Mouse (Mus musculus): ENCODE data around the gene Adamtsl3. TPM values are rescaled to one million over a fixed set of nuclear protein-coding genes. Genes with fewer than 3 reads are reported as not detected.

Gene Adamtsl3
- polyA plus RNA-seq, 1 experiment from 2014 or later, result 2.4 TPM

- ATAC-seq (ENCODE audit: low read depth), result no peak
- H3K27ac ChIP-seq (ENCODE audit: low read length), result no peak overlapping the region
- H3K4me3 ChIP-seq (ENCODE audit: low read length), result no peak overlapping the region
- H3K4me1 ChIP-seq (replicated peaks; ENCODE audit: control insufficient read depth, insufficient read depth, low read length), result no peaks in the 10 kb centered on the region
- WGBS, result 53% methylated on average over 1 of the region's 1 CpGs
- H3K4me2 ChIP-seq (ENCODE audit: low read depth, low read length), result no peak overlapping the region
- no peaks in the 10 kb centered on the region for H3K27me3 ChIP-seq (ENCODE audit: control insufficient read depth, insufficient read depth, low read depth, low read length)
- no peaks in the 10 kb centered on the region for H3K36me3 ChIP-seq (ENCODE audit: control insufficient read depth, insufficient read depth, low read length)
- H3K9ac ChIP-seq (ENCODE audit: low read length), result no peak overlapping the region
- no peaks in the 10 kb centered on the region for H3K9me3 ChIP-seq (ENCODE audit: control insufficient read depth, low read length)
Measured at GRCm38 (mm10) chr7:82552005-82552404, 216.5 kb downstream of the Adamtsl3 start.

DNA sequence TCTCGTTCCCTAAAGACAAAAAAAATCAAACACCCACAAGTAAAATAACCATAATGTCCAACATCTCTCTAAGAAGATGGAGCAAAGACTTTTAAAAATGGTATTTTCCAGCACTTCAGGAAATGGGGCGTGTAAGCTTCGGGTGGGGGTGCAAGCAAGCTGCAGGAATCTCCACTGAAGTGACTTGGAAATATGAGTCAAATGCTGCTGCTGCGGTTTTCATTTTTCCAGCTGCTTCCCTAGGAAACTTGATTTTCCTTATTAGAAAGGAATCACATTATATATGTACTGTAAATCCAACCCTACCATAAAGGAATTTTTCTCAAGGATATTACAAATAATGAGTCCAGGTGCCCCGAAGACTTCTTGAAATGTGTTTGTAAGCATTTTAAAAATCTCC is 220.3 kb downstream of the Adamtsl3 start:
- H3K36me3 ChIP-seq (ENCODE audit: control insufficient read depth, insufficient read depth, low read length), result no peaks in the 10 kb centered on the region
- H3K27me3 ChIP-seq (ENCODE audit: control insufficient read depth, insufficient read depth, low read depth, low read length), result no peaks in the 10 kb centered on the region
- no peak overlapping the region for H3K4me3 ChIP-seq (ENCODE audit: low read length)
- no peak overlapping the region for H3K27ac ChIP-seq (ENCODE audit: low read length)
- H3K4me1 ChIP-seq (replicated peaks; ENCODE audit: control insufficient read depth, insufficient read depth, low read length), result no peaks in the 10 kb centered on the region
- WGBS, result 41% methylated on average over 5 of the region's 5 CpGs
- no peak overlapping the region for H3K4me2 ChIP-seq (ENCODE audit: low read depth, low read length)
- no peak overlapping the region for H3K9ac ChIP-seq (ENCODE audit: low read length)
- no peak for ATAC-seq (ENCODE audit: low read depth)
- no peaks in the 10 kb centered on the region; the same call in 1 of the 2 replicates for H3K9me3 ChIP-seq (ENCODE audit: control insufficient read depth, low read length)

DNA sequence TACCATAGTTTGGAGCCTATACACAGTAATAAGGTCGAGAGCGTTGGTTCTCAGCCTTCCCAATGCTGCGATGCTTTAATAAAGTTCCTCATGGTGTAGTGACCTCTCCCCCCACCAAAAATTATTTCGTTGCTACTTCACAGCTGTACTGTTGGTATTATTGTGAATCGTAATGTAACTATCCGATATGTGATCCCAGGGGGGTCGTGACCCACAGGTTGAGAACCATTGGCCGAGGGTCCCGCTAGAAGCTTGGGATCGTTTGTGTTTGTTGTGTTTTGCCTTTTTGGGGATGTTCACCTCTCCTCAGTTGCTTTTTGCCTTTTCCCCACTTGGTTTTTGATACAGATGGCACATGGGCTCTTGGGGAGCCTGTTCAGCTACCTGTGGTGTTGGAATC is 220.9 kb downstream of the Adamtsl3 start:
- ATAC-seq (ENCODE audit: low read depth), result no peak
- no peaks in the 10 kb centered on the region for H3K36me3 ChIP-seq (ENCODE audit: control insufficient read depth, insufficient read depth, low read length)
- WGBS, result 78% methylated on average over 10 of the region's 10 CpGs
- H3K4me3 ChIP-seq (ENCODE audit: low read length), result no peak overlapping the region
- H3K9ac ChIP-seq (ENCODE audit: low read length), result no peak overlapping the region
- H3K4me2 ChIP-seq (ENCODE audit: low read depth, low read length), result no peak overlapping the region
- H3K4me1 ChIP-seq (replicated peaks; ENCODE audit: control insufficient read depth, insufficient read depth, low read length), result no peaks in the 10 kb centered on the region
- H3K9me3 ChIP-seq (ENCODE audit: control insufficient read depth, low read length), result no peaks in the 10 kb centered on the region; the same call in 1 of the 2 replicates
- no peaks in the 10 kb centered on the region for H3K27me3 ChIP-seq (ENCODE audit: control insufficient read depth, insufficient read depth, low read depth, low read length)
- H3K27ac ChIP-seq (ENCODE audit: low read length), result no peak overlapping the region

DNA sequence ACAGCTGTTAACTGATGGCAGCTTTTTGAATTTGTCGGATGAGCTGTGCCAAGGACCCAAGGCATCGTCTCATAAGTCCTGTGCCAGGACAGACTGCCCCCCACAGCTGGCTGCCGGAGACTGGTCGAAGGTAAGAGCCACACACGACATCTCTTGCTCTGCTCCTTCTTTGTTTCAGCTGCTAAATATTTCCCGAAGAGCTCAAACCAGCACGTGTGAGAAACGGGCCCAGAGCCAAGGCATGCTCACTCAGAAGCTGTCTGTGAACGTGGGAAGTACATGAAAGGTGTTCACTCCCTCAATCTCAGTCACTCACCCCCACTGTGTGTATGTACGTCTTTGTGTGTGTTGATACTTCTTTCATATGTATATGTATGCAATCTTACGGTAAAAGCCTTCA is 221.6 kb downstream of the Adamtsl3 start:
- Histone ChIP-seq H3K27ac (ENCODE audit: low read length) (no peak overlapping the region), H3K36me3 (ENCODE audit: control insufficient read depth, insufficient read depth, low read length) (no peaks in the 10 kb centered on the region), H3K9me3 (ENCODE audit: control insufficient read depth, low read length) (no peaks in the 10 kb centered on the region; the same call in 1 of the 2 replicates), H3K4me2 (ENCODE audit: low read depth, low read length) (no peak overlapping the region), H3K27me3 (ENCODE audit: control insufficient read depth, insufficient read depth, low read depth, low read length) (no peaks in the 10 kb centered on the region), H3K4me1 (replicated peaks; ENCODE audit: control insufficient read depth, insufficient read depth, low read length) (no peaks in the 10 kb centered on the region), H3K9ac (ENCODE audit: low read length) (no peak overlapping the region), H3K4me3 (ENCODE audit: low read length) (no peak overlapping the region)
- no peak for ATAC-seq (ENCODE audit: low read depth)
- 46% methylated on average over 11 of the region's 11 CpGs for WGBS

DNA sequence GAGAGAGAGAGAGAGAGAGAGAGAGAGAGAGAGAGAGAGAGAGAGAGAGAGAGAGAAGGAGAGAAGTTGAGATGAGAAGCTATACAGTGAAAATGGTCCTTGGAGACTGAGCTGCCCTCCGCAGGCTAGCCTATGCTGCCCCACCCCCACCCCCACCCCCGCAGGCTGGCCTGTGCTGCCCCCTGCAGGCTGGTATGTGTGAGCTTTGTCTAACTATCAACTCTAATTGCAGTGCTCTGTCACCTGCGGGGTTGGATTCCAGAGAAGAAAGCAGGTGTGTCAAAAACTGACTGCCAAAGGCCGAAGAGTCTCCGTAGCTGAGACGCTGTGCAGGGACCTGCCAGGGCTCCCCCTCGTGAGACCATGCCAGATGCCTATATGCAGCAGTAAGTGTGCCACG is 231.2 kb downstream of the Adamtsl3 start:
- no peak overlapping the region for H3K9ac ChIP-seq (ENCODE audit: low read length)
- no peak for ATAC-seq (ENCODE audit: low read depth)
- 43% methylated on average over 8 of the region's 8 CpGs for WGBS

DNA sequence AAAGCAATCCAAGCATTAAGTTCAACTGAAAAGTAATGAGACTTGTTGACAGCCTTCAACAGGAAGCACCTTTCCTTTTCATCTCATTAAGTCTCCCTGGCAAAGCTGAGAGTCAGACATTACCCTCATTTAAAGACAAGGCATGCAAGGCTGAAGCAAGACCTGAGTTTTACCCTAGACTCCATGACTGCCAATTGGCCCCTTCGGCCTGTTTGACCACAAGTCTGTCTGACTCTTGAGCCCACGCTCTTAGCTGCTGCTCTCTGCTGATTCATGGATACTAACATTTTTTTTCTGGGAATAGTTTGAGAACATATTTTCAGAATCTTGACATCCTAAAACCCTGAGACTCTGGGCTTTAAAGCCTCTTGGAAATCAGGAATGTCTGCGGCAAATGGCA is 232.3 kb downstream of the Adamtsl3 start:
- WGBS, result 77% methylated on average over 3 of the region's 3 CpGs
- no peak for ATAC-seq (ENCODE audit: low read depth)
- no peak overlapping the region for H3K9ac ChIP-seq (ENCODE audit: low read length)

More for the DNA sequence above, 231.2 kb downstream of the Adamtsl3 start:
- H3K4me2 ChIP-seq (ENCODE audit: low read depth, low read length), result no peak overlapping the region
- no peaks in the 10 kb centered on the region for H3K4me1 ChIP-seq (replicated peaks; ENCODE audit: control insufficient read depth, insufficient read depth, low read length)
- H3K27ac ChIP-seq (ENCODE audit: low read length), result no peak overlapping the region
- no peaks in the 10 kb centered on the region for H3K27me3 ChIP-seq (ENCODE audit: control insufficient read depth, insufficient read depth, low read depth, low read length)
- H3K4me3 ChIP-seq (ENCODE audit: low read length), result no peak overlapping the region
- H3K36me3 ChIP-seq (ENCODE audit: control insufficient read depth, insufficient read depth, low read length), result no peaks in the 10 kb centered on the region
- no peaks in the 10 kb centered on the region for H3K9me3 ChIP-seq (ENCODE audit: control insufficient read depth, low read length)

DNA sequence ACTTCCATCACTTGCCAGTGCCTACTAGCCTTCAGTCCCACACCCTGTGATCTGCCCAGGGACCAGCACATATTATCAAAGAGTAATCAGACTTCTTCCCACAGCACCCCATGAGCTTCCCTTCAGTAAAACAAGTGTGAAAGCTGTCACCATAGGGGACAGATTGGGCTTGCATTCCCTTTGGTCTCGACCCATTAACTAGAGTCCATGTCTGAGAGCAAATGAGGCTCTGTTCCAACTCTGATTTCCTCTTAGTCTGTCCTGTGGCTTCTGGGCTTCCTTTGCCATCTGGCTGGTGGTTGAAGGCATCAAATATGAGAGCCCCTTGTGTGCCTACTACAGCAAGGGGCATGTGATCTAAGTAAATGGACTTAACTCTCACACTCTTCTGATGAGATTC is 237.5 kb downstream of the Adamtsl3 start:
- H3K27ac ChIP-seq (ENCODE audit: low read length), result no peak overlapping the region
- H3K36me3 ChIP-seq (ENCODE audit: control insufficient read depth, insufficient read depth, low read length), result no peaks in the 10 kb centered on the region
- 31% methylated on average over 1 of the region's 1 CpGs for WGBS
- H3K27me3 ChIP-seq (ENCODE audit: control insufficient read depth, insufficient read depth, low read depth, low read length), result no peaks in the 10 kb centered on the region
- H3K4me2 ChIP-seq (ENCODE audit: low read depth, low read length), result no peak overlapping the region
- H3K4me1 ChIP-seq (replicated peaks; ENCODE audit: control insufficient read depth, insufficient read depth, low read length), result no peaks in the 10 kb centered on the region
- H3K9ac ChIP-seq (ENCODE audit: low read length), result no peak overlapping the region
- no peak overlapping the region for H3K4me3 ChIP-seq (ENCODE audit: low read length)
- no peaks in the 10 kb centered on the region for H3K9me3 ChIP-seq (ENCODE audit: control insufficient read depth, low read length)
- ATAC-seq (ENCODE audit: low read depth), result no peak

More for the DNA sequence above, 232.3 kb downstream of the Adamtsl3 start:
- no peak overlapping the region for H3K27ac ChIP-seq (ENCODE audit: low read length)
- H3K36me3 ChIP-seq (ENCODE audit: control insufficient read depth, insufficient read depth, low read length), result no peaks in the 10 kb centered on the region
- no peaks in the 10 kb centered on the region for H3K27me3 ChIP-seq (ENCODE audit: control insufficient read depth, insufficient read depth, low read depth, low read length)
- no peak overlapping the region for H3K4me2 ChIP-seq (ENCODE audit: low read depth, low read length)
- no peaks in the 10 kb centered on the region for H3K4me1 ChIP-seq (replicated peaks; ENCODE audit: control insufficient read depth, insufficient read depth, low read length)
- H3K4me3 ChIP-seq (ENCODE audit: low read length), result no peak overlapping the region
- no peaks in the 10 kb centered on the region for H3K9me3 ChIP-seq (ENCODE audit: control insufficient read depth, low read length)

DNA sequence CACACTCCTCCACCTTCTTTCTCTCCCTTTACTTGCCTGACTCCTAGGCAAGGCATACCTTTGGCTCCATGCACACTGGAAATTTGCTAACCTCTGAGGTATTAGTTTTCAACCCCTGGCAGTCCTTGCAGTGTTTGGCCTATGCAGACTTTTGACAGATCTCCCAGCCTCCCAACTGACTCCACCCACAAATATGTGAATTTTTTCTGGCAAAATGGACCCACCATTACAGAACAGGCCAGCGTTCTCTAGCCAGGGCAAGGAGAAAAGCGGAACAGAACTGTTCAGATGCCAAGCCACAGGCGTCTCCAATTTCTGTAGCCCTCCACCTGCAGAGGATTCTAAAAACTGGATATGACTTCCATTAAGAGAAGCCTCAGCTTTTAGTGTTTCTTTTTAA is 244.5 kb downstream of the Adamtsl3 start:
- WGBS, result 89% methylated on average over 3 of the region's 3 CpGs
- no peaks in the 10 kb centered on the region for H3K27me3 ChIP-seq (ENCODE audit: control insufficient read depth, insufficient read depth, low read depth, low read length)

GRCm38 (mm10) chr7:82581802-82582201 is 246.3 kb downstream of the Adamtsl3 start:
- Histone ChIP-seq H3K4me1 (replicated peaks; ENCODE audit: control insufficient read depth, insufficient read depth, low read length) (no peaks in the 10 kb centered on the region), H3K36me3 (ENCODE audit: control insufficient read depth, insufficient read depth, low read length) (no peaks in the 10 kb centered on the region), H3K27me3 (ENCODE audit: control insufficient read depth, insufficient read depth, low read depth, low read length) (no peaks in the 10 kb centered on the region), H3K27ac (ENCODE audit: low read length) (no peak overlapping the region), H3K4me2 (ENCODE audit: low read depth, low read length) (no peak overlapping the region), H3K9me3 (ENCODE audit: control insufficient read depth, low read length) (no peaks in the 10 kb centered on the region), H3K4me3 (ENCODE audit: low read length) (no peak overlapping the region), H3K9ac (ENCODE audit: low read length) (no peak overlapping the region)
- WGBS, result 71% methylated on average over 5 of the region's 5 CpGs
- no peak for ATAC-seq (ENCODE audit: low read depth)

More for the DNA sequence above, 244.5 kb downstream of the Adamtsl3 start:
- Histone ChIP-seq H3K27ac (ENCODE audit: low read length) (no peak overlapping the region), H3K9me3 (ENCODE audit: control insufficient read depth, low read length) (no peaks in the 10 kb centered on the region), H3K4me1 (replicated peaks; ENCODE audit: control insufficient read depth, insufficient read depth, low read length) (no peaks in the 10 kb centered on the region), H3K9ac (ENCODE audit: low read length) (no peak overlapping the region), H3K36me3 (ENCODE audit: control insufficient read depth, insufficient read depth, low read length) (no peaks in the 10 kb centered on the region), H3K4me2 (ENCODE audit: low read depth, low read length) (no peak overlapping the region), H3K4me3 (ENCODE audit: low read length) (no peak overlapping the region)
- no peak for ATAC-seq (ENCODE audit: low read depth)

DNA sequence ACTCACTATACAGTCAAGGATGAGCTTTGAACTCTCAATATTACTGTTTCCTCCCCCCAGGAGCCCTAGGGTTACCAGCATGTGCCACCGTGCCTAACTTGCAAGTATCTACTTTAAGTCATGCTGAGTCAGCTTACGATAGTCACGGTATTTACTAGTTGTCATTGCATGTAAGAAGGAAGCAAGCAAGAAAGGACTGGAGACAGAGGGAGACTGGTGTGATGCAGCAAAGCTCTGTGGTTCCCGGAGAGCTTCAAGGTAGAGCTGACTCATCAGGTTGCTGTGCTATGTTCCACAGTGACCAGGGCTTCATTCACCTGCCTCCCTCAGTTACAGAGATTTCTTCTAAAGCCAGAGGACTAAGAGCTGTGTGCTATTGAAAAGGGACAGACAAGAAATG is 247.0 kb downstream of the Adamtsl3 start:
- no peaks in the 10 kb centered on the region for H3K36me3 ChIP-seq (ENCODE audit: control insufficient read depth, insufficient read depth, low read length)
- H3K9me3 ChIP-seq (ENCODE audit: control insufficient read depth, low read length), result no peaks in the 10 kb centered on the region
- 78% methylated on average over 4 of the region's 4 CpGs for WGBS
- no peak overlapping the region for H3K9ac ChIP-seq (ENCODE audit: low read length)
- no peak overlapping the region for H3K4me3 ChIP-seq (ENCODE audit: low read length)
- H3K4me1 ChIP-seq (replicated peaks; ENCODE audit: control insufficient read depth, insufficient read depth, low read length), result no peaks in the 10 kb centered on the region
- H3K27me3 ChIP-seq (ENCODE audit: control insufficient read depth, insufficient read depth, low read depth, low read length), result no peaks in the 10 kb centered on the region
- H3K27ac ChIP-seq (ENCODE audit: low read length), result no peak overlapping the region
- ATAC-seq (ENCODE audit: low read depth), result no peak
- H3K4me2 ChIP-seq (ENCODE audit: low read depth, low read length), result no peak overlapping the region

Data from lung, embryonic 16.5 days (tissue).